Mouse (Mus musculus) T-helper 2 cell (primary cell): ENCODE results near the gene Hspa1a.
"Not testable (repeated sequence)": the region's sequence is repeated elsewhere in the genome, so short reads cannot be mapped to it uniquely, and the experiment has no call there.

ENCODE experiments used
- in situ Hi-C: fragments of 300-600 bp; cut with MboI, MseI; formaldehyde crosslinking; loops from one replicate; pipeline ENCODE4 v1.15.1; 2025; ENCODE audit warnings: high pct_unique_total_duplicates

Gene Hspa1a

DNA sequence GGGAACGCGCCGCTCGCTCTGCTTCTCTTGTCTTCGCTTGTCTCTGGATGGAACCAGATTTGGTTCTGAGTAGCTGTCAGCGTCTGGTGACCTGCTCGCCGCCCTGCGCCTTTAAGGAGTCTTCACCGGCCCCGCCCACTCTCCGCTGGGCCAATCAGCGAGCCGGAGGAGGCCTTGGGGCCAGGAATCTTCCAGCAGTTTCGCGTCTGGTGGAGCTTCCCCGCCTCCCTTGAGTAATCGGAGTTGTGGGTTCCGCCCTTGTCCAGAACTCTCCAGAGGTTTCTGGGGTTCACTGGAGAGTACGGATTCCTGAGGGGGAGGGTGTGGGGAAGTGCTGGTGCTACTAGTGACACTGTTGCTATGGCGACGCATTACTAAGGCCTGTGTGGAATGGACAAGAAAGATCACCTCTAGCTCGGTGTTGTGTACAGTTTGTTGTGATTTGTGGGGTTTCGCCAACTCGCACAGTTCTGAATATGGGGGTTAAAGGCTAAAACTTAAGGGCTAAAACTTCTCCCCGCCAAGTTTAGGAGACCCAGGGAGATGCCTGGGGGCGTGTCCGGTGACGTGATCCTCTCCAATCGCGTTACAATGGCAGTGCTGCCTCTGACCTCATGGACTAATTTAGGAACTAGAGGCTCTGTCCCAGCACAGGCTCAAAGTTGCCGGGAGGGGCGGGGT is at the start of gene Hspa1a, which contains the start of gene Hspa1l:
Gene Hspa1a (minus strand): TSS at position 88 of the 681 bp plus-strand sequence.
Gene Hspa1l (plus strand): TSS at position 635 of the 681 bp plus-strand sequence.
- in situ Hi-C loops, result not testable (repeated sequence)

GRCm38 (mm10) chr17:35021163-35021808 is 49.3 kb upstream of the Hspa1a start:
- in situ Hi-C loops, result no loop called here

DNA sequence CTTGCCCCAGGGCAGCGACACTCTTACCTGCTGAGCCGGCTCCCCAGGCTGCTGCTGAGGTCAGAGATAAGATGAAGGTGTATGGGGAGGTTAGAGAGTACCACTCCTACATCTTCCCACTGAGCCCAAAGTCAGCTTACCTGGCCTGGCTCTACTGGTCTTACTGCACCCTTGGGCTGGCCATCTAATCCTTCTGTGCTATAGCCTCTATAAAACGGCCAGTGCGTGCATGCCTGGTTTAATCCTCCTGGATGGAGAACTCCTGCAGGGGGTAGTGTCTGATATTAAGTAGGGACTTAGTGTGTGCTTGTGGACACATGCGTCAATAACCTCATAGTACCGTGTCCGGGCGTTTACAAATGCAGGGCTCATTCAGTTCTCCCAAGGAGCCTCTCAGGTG is 48.6 kb upstream of the Hspa1a start:
- in situ Hi-C loops, result no loop called here

DNA sequence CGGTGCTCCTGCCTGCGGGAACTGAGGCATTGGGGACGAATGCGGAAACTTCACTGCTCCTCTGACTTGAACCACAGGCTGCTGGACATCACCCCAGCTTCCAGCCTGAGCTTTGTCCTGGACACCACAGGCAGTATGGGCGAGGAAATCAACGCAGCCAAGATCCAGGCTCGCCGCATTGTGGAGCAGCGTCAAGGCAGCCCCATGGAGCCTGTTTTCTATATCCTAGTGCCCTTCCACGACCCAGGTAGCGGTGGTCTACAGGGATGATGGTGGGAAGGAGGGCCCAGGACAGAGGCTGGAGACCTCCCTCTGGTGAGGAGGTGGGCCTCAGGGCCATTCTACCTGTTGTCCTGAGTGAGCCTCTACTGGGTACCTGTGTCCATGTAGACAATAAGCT is 47.9 kb upstream of the Hspa1a start:
- in situ Hi-C loops, result loop anchor here (10.0 kb wide), 1 partner anchor 45 kb away; the partner anchor contains the start of genes Ly6g6c and Mpig6b

DNA sequence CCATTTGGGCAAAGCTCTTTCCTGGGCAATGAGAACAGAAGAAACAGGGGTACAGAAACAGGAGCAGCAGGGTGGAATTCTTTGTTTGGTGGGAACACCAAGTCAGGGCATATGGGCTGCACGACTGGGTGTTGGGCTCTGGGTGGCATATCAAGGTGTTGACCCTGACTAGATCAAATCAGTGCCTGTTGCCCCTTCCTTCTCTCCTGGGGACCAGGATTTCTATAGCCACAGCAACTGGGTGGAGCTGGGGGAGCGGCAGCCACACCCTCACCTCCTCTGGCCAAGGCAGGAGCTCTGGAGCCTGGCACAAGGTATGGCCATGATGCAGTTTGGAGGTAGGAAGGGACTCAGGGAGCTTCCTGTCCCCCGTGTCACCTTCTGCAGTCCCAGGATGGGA is 46.2 kb upstream of the Hspa1a start:
- in situ Hi-C loops, result loop anchor here (10.0 kb wide), 1 partner anchor 47 kb away; the partner anchor contains the start of genes Ly6g6c and Mpig6b

GRCm38 (mm10) chr17:35017706-35018030 is 45.7 kb upstream of the Hspa1a start:
- in situ Hi-C loops, result loop anchor here (10.0 kb wide), 1 partner anchor 47 kb away; the partner anchor contains the start of genes Ly6g6c and Mpig6b

GRCm38 (mm10) chr17:35016791-35017705 is 45.1 kb upstream of the Hspa1a start:
- in situ Hi-C loops, result loop anchor here (10.0 kb wide), 1 partner anchor 48 kb away; the partner anchor contains the start of genes Ly6g6c and Mpig6b

DNA sequence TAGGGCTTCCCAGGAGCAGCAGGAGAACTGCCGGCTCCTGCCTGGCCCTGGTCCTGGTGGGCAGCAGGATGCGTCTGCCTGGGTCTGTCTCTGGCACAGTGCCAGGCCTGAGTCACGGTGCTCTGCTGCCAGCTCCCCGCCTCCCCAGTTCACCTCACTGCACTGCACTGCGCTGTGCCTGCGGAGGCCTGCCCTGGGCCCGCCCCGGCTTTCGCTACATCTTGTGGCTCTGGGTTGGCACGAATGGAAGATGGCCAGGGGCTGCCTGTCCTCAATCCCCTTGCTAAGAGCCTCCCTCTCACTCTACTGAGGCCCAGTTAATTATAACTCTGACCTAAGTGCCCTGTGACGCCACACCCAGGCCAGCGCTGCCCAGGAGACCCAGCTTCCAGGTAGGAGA is 44.4 kb upstream of the Hspa1a start, which contains the start of gene Vwa7:
Gene Vwa7 (plus strand): TSS at position 204 of the 400 bp plus-strand sequence.
- in situ Hi-C loops, result loop anchor here (10.0 kb wide), 1 partner anchor 48 kb away; the partner anchor contains the start of genes Ly6g6c and Mpig6b

- in situ Hi-C loops, result loop anchor here (10.0 kb wide), 1 partner anchor 50 kb away; the partner anchor contains the start of genes Ly6g6c and Mpig6b
Observed at GRCm38 (mm10) chr17:35015296-35015695, 43.3 kb upstream of the Hspa1a start.

DNA sequence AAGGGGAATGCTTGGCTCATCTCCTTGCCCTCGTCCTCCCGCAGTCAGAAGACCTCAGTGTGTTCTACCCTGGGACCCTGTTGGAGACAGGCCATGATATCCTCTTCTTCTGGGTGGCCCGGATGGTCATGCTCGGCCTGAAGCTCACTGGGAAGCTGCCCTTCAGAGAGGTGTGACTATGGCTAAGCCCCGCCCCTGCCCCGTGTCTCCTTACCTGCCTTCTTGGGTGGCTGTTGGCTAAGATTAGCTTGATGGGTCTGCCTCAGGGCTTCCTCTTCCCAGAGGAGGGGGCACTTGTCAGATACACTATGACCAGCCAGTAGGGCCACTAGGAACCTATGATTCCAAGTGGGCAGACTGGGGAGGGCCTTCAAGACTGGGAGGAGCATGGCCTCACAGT is 41.3 kb upstream of the Hspa1a start:
- in situ Hi-C loops, result loop anchor here (10.0 kb wide), 1 partner anchor 52 kb away; the partner anchor contains the start of genes Ly6g6c and Mpig6b

DNA sequence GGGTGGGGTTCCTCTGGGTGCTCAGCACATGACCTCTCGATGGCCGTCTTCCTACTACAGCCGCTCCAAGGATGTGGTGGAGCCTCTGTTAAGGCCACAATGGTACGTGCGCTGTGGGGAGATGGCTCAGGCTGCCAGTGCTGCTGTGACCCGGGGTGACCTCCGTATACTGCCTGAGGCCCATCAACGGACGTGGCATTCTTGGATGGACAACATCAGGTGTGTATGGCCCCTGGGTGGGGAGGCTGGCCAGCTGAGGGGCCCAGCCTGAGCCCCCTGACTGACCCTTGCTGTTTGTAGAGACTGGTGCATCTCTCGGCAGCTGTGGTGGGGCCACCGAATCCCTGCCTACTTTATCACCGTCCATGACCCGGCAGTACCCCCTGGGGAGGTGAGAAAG is 40.5 kb upstream of the Hspa1a start:
- in situ Hi-C loops, result loop anchor here (10.0 kb wide), 1 partner anchor 52 kb away; the partner anchor contains the start of genes Ly6g6c and Mpig6b

DNA sequence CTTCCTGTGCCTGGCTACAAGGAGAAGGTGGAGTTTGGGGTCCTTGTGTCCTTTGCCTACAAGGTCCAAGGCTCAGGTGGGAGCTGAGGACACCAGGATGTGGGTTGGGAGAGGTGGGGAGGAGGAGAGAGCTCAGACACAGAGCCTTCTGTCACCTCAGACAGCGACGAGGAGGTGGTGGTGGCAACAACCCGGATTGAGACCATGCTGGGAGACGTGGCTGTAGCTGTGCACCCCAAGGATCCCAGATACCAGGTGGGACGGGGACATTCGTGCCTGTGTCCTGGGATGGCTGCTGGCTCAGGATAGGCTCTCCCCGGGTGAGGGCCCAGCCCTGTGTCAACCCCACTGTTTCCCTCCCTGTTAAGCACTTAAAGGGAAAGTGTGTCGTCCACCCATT is 39.5 kb upstream of the Hspa1a start:
- in situ Hi-C loops, result loop anchor here (10.0 kb wide), 1 partner anchor 53 kb away; the partner anchor contains the start of genes Ly6g6c and Mpig6b

GRCm38 (mm10) chr17:35009586-35009985 is 37.6 kb upstream of the Hspa1a start:
- in situ Hi-C loops, result loop anchor here (10.0 kb wide), 1 partner anchor 105 kb away; the partner anchor contains the start of gene Ly6g5b

DNA sequence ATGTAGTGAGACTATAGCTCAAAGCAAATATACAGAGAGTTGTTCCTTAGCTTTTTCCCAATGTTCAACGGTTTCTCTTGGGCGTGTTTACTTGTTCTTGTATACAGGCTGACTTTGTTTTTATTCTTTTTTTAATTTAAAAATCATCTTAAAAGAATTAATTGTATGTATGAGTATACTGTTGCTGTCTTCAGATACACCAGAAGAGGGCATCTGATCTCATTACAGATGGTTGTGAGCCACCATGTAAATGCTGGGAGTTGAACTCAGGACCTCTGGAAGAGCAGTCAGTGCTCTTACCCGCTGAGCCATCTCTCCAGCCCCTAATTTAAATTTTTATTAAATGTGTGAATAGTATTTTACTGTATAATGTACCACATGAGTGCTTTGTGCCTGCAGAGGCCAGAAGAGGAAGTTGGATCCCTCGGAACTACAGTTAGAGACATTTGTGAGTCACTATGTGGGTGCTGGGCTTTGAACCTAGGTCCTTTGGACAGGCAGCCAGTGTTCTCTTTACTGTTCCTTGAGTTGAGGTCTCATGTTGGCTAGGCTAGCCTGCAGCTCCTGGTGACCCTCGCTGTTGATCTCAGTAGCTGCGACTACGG is 35.5 kb upstream of the Hspa1a start:
- in situ Hi-C loops, result loop anchor here (10.0 kb wide), 1 partner anchor 107 kb away; the partner anchor contains the start of gene Ly6g5b

GRCm38 (mm10) chr17:35005902-35006301 is 33.9 kb upstream of the Hspa1a start:
- in situ Hi-C loops, result loop anchor here (10.0 kb wide), 1 partner anchor 109 kb away; the partner anchor contains the start of gene Ly6g5b

DNA sequence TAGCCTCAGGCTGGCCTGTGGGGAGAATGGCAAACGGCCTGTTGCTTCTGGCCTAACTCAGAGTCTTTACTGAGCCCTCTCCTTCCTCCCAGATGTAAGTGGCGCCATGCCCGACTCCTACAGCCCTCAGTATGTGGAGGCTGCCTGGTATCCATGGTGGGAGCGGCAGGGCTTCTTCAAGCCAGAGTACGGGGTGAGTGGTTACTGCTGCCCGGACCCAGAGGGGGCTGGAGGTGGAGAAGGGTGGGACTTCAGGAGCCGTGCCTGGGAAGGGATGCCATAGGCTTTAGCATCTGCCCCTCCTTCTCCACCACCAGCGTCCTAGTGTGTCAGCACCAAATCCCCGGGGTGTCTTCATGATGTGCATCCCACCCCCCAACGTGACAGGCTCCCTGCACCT is 33.2 kb upstream of the Hspa1a start:
- in situ Hi-C loops, result loop anchor here (10.0 kb wide), 1 partner anchor 110 kb away; the partner anchor contains the start of gene Ly6g5b

- in situ Hi-C loops, result loop anchor here (10.0 kb wide), 1 partner anchor 111 kb away; the partner anchor contains the start of gene Ly6g5b
Observed at GRCm38 (mm10) chr17:35004075-35004717, 32.2 kb upstream of the Hspa1a start.

DNA sequence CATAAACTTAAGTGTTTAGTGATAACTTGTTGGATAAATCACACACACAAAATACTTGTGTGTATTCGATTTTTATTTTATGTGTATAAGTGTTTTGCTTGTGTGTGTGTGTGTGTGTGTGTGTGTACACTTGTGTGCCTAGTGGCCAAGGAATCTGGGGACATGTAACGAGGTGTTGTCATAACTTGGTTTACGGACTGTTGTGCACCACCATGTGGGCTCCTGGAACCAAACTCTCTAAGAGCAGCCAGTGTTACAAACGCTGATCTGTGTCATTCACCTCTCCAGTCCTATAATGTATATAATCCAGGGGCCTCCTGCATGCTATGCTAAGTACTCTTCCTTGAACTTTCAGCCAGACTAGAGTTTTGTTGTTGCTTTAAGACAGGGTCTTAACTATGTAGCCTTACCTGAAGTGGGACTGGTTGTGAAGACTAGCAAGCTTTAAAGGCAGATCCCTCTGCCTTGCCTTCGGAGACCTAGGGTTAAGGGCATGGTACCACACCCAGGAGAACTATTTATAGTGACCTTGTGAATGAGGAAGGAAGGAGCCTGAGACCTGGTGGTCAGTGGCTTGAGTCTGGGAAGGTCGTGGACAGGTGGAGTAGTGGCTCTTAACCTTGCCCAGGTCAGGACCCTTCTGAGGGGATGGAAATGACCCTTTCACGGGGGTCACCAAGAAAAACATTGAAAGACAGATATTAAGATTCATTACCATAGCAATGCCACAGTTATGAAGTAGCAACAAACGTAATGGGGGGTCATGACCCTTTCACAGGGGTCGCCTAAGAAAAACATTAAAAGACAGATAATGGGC is 31.3 kb upstream of the Hspa1a start:
- in situ Hi-C loops, result loop anchor here (10.0 kb wide), 1 partner anchor 112 kb away; the partner anchor contains the start of gene Ly6g5b
